Mouse (Mus musculus) adrenal gland (tissue): Measurements from ENCODE around the gene Ogfrl1.

Source experiments
- intact Hi-C: fragments of 180-260 bp; cut with DNase I; formaldehyde crosslinking; loops from one replicate; pipeline ENCODE4 v1.15.1; 2025

The Ogfrl1 gene

GRCm38 (mm10) chr1:23352895-23353294 lies 44.7 kb downstream of the Ogfrl1 start:
- intact Hi-C loops, result no loop called here

DNA sequence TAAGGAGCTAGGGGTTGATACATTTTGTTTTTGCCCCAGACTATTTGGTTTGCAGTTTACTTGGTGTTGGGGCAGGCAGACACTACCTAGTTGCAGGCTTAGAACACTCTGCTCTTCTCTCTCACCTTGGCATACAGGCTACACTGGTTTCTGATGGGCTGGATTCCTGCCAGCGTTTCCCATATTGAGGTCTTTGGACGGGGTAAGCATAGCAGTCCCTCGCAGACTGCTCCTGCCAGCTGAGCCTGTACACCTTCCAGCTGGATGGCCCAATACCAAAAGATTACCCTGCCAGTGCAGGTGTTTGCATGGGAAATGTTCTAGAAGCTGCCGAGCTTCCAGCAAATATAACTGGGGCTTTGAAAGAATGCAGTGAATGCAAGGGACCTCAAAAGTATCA lies 45.8 kb downstream of the Ogfrl1 start:
- intact Hi-C loops, result no loop called here

- intact Hi-C loops, result no loop called here
Measured at GRCm38 (mm10) chr1:23345633-23346032, 51.9 kb downstream of the Ogfrl1 start.

DNA sequence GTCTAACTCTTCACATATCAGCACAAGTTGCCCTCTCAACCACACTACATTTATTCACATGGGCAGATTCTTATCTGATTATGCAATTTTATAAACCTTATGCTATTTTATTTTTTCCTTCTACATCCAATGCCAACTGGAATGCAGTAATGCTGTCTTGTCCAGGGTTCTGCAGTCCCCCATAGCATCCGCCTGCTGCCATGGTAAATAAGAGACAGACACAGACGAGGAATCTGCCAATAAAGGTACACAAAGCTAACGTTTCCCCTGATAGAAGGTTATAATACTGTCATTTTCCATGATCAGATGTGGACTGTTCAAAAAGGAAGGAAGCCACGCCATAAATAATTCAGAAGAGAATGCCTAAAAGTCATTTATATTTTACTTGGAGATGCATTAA lies 54.7 kb downstream of the Ogfrl1 start:
- intact Hi-C loops, result no loop called here

DNA sequence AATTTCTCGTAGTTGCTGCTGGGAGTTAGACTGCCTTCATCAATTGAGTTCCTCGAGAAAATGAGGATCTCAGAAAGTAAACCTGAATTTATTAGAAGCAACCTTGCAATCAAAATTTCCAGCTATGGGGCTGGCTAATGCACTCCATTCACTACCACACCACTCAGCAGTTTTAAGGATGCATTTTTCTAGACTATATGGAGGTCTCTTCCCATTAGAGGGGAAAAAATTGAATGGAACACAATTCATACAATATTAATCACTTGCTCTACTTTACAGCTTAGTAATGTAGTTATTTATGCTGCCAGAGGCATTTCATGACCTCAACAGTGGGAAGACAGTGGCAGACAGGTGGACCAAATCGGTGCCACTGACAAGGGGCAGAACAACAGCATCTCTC lies 55.3 kb downstream of the Ogfrl1 start:
- intact Hi-C loops, result no loop called here

- intact Hi-C loops, result no loop called here
Measured at GRCm38 (mm10) chr1:23335726-23336363, 61.7 kb downstream of the Ogfrl1 start.

GRCm38 (mm10) chr1:23335050-23335449 lies 62.5 kb downstream of the Ogfrl1 start:
- intact Hi-C loops, result no loop called here

GRCm38 (mm10) chr1:23332192-23332591 lies 65.4 kb downstream of the Ogfrl1 start:
- intact Hi-C loops, result no loop called here

GRCm38 (mm10) chr1:23325160-23325559 lies 72.4 kb downstream of the Ogfrl1 start:
- intact Hi-C loops, result loop anchor here (10.0 kb wide), 1 partner anchor 470 kb away; no protein-coding TSS in a partner anchor

- intact Hi-C loops, result loop anchor here (1.0 to 10.0 kb wide), 2 partner anchors 171 to 471 kb away; no protein-coding TSS in a partner anchor
Measured at GRCm38 (mm10) chr1:23324226-23324625, 73.3 kb downstream of the Ogfrl1 start.

DNA sequence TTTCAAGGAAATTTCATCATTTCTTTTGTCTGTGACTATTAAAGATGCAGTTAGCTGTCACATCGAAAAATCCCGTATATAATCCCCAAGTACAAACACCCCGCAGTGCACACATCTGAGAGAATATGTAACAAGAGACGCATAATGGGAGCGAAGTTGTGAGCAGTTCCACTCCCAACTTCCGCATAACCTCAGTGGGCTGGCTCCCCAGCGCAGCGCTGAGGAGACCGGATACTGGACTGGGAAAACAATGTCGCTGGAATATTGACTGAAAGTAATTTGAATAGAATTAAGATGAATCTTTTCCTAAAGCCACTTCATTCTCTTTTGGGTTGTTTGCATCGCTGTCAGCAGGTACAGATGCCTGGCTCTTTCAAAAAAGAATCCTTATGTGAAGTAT lies 74.3 kb downstream of the Ogfrl1 start:
- intact Hi-C loops, result loop anchor here (10.0 kb wide), 1 partner anchor 472 kb away; no protein-coding TSS in a partner anchor

DNA sequence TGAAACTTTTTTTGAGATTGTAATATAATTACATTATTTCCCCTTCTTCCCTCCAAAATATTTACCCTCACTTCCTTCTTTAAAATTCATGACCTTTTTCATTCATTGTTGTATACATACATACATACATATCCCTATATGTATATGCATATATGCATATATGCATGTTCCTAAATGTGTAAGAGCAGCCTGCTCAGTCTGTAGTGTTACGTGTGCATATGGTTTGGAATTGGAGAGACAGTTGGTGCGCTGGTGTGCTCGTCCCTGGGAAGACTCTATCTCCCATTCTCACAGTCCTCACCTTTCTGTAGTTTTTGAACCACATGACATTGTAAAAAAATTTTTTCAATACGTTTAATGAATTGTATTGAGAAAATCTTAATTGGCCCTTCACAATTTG lies 75.4 kb downstream of the Ogfrl1 start:
- intact Hi-C loops, result loop anchor here (10.0 kb wide), 1 partner anchor 473 kb away; no protein-coding TSS in a partner anchor

DNA sequence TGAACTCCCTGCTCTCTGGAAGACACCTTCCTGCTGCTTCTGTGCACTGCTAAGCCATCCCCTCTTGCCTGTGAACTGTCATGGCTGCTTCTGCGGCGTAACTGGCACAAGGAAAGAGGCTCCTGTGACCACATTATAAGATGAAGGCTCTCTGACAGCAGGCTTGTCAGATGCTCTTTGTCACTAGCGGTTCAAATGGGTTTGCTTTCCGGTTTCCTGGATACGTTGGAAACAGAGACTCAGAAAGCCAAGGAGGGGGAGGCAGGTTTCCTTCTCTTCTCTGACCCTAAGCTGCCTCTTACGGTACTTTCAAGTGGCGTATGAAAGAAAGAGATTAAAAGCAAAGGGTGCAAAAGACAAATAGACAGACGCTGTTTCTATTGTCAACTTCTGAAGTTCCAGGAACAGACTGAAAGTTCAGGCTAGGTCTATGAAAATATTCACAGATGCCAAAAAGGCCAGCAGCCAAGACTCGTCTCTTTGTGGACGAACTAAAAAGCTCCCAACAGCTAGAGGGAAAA lies 76.2 kb downstream of the Ogfrl1 start:
- intact Hi-C loops, result loop anchor here (10.0 kb wide), 1 partner anchor 473 kb away; no protein-coding TSS in a partner anchor

DNA sequence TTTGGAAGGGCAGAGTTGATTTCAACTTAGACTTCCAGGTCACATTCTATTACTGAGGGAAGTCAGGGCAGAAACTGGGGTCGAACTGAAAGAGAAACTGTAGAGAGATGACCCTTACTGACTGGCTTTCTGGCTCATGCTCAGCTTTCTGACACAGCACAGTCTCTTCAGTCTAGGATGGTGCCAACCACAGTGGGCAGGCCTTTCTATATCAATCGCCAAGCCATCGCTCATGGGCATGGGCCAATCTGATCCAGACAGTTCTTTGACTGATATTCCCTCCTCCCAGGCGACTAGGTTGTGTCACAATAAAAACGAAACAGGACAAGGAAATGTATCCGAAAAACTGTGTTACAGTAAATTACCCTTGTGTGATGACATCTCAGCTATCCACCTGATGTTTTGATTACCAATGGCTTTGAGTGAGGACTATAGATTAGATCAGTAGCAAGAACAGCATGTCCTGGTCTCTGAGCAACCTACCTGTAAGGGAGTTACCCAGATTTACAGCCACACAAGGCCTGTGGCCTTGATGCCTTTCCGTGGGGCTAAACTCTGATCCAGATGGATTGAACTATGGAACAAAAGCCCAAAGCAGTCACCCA lies 76.9 kb downstream of the Ogfrl1 start:
- intact Hi-C loops, result loop anchor here (10.0 kb wide), 1 partner anchor 474 kb away; no protein-coding TSS in a partner anchor
